Mouse (Mus musculus): ENCODE data around the gene Hoxb3. TPM values are rescaled to one million over a fixed set of nuclear protein-coding genes. Genes with fewer than 3 reads are reported as not detected.

Gene Hoxb3
- polyA plus RNA-seq, 1 experiment from 2014 or later, result 1.3 TPM

- 18% methylated on average over 12 of the region's 12 CpGs for WGBS
- H3K9ac ChIP-seq (ENCODE audit: low read depth, low read length), result peak overlapping the region; percentile 44; the same call in 1 of the 2 replicates
- no peak for DNase-seq (ENCODE audit: low spot score)
- H3K27me3 ChIP-seq (replicated peaks; ENCODE audit: control insufficient read depth, insufficient read depth, low read length), result peaks cover 98% of the 10 kb centered on the region
- no peaks in the 10 kb centered on the region for H3K36me3 ChIP-seq (ENCODE audit: control insufficient read depth, insufficient read depth, low read length)
- H3K9me3 ChIP-seq (ENCODE audit: control insufficient read depth, low read length), result no peaks in the 10 kb centered on the region
- H3K27ac ChIP-seq (ENCODE audit: low read depth, low read length), result peak overlapping the region; percentile 60; the same call in 1 of the 2 replicates
- H3K4me1 ChIP-seq (replicated peaks; ENCODE audit: control insufficient read depth, insufficient read depth, low read length), result peaks cover 4% of the 10 kb centered on the region; the same call in 1 of the 2 replicates
- H3K4me3 ChIP-seq (ENCODE audit: low read depth, low read length), result no peak overlapping the region; the same call in 1 of the 2 replicates
- ATAC-seq (replicated peaks; ENCODE audit: low FRiP score), result no peak
- H3K4me2 ChIP-seq, result peak overlapping the region; percentile 52
Measured at GRCm38 (mm10) chr11:96326705-96327104, 3.6 kb downstream of the Hoxb3 start.

GRCm38 (mm10) chr11:96327122-96327521 lies 4.0 kb downstream of the Hoxb3 start:
- no peak for DNase-seq (ENCODE audit: low spot score)
- peak overlapping the region; percentile 52 for H3K4me2 ChIP-seq
- no peak for ATAC-seq (replicated peaks; ENCODE audit: low FRiP score)
- peaks cover 98% of the 10 kb centered on the region for H3K27me3 ChIP-seq (replicated peaks; ENCODE audit: control insufficient read depth, insufficient read depth, low read length)
- H3K36me3 ChIP-seq (ENCODE audit: control insufficient read depth, insufficient read depth, low read length), result no peaks in the 10 kb centered on the region
- H3K27ac ChIP-seq (ENCODE audit: low read depth, low read length), result no peak overlapping the region
- no peaks in the 10 kb centered on the region for H3K9me3 ChIP-seq (ENCODE audit: control insufficient read depth, low read length)
- H3K9ac ChIP-seq (ENCODE audit: low read depth, low read length), result no peak overlapping the region
- peaks cover 4% of the 10 kb centered on the region; the same call in 1 of the 2 replicates for H3K4me1 ChIP-seq (replicated peaks; ENCODE audit: control insufficient read depth, insufficient read depth, low read length)
- no peak overlapping the region for H3K4me3 ChIP-seq (ENCODE audit: low read depth, low read length)
- 25% methylated on average over 7 of the region's 7 CpGs for WGBS

- ATAC-seq (replicated peaks; ENCODE audit: low FRiP score) (no peak), DNase-seq (ENCODE audit: low spot score) (no peak)
- peaks cover 98% of the 10 kb centered on the region for H3K27me3 ChIP-seq (replicated peaks; ENCODE audit: control insufficient read depth, insufficient read depth, low read length)
- H3K36me3 ChIP-seq (ENCODE audit: control insufficient read depth, insufficient read depth, low read length), result no peaks in the 10 kb centered on the region
- H3K27ac ChIP-seq (ENCODE audit: low read depth, low read length), result no peak overlapping the region
- peak overlapping the region; percentile 52 for H3K4me2 ChIP-seq
- no peaks in the 10 kb centered on the region for H3K9me3 ChIP-seq (ENCODE audit: control insufficient read depth, low read length)
- peaks cover 6% of the 10 kb centered on the region for H3K4me1 ChIP-seq (replicated peaks; ENCODE audit: control insufficient read depth, insufficient read depth, low read length)
- H3K9ac ChIP-seq (ENCODE audit: low read depth, low read length), result no peak overlapping the region
- 28% methylated on average over 5 of the region's 5 CpGs for WGBS
- no peak overlapping the region for H3K4me3 ChIP-seq (ENCODE audit: low read depth, low read length)
Measured at GRCm38 (mm10) chr11:96327750-96328149, 4.6 kb downstream of the Hoxb3 start.

GRCm38 (mm10) chr11:96328605-96329004 lies 5.5 kb downstream of the Hoxb3 start:
- H3K27me3 ChIP-seq (replicated peaks; ENCODE audit: control insufficient read depth, insufficient read depth, low read length), result peaks cover 98% of the 10 kb centered on the region
- H3K9ac ChIP-seq (ENCODE audit: low read depth, low read length), result no peak overlapping the region
- no peak for DNase-seq (ENCODE audit: low spot score)
- no peak overlapping the region for H3K4me2 ChIP-seq
- H3K9me3 ChIP-seq (ENCODE audit: control insufficient read depth, low read length), result no peaks in the 10 kb centered on the region
- H3K4me3 ChIP-seq (ENCODE audit: low read depth, low read length), result no peak overlapping the region
- H3K4me1 ChIP-seq (replicated peaks; ENCODE audit: control insufficient read depth, insufficient read depth, low read length), result peaks cover 9% of the 10 kb centered on the region
- no peaks in the 10 kb centered on the region for H3K36me3 ChIP-seq (ENCODE audit: control insufficient read depth, insufficient read depth, low read length)
- ATAC-seq (replicated peaks; ENCODE audit: low FRiP score), result no peak
- WGBS, result 29% methylated on average over 8 of the region's 8 CpGs
- H3K27ac ChIP-seq (ENCODE audit: low read depth, low read length), result peak overlapping the region; percentile 28

- peaks cover 17% of the 10 kb centered on the region for H3K4me1 ChIP-seq (replicated peaks; ENCODE audit: control insufficient read depth, insufficient read depth, low read length)
- H3K9ac ChIP-seq (ENCODE audit: low read depth, low read length), result peak overlapping the region; percentile 16; the same call in 1 of the 2 replicates
- H3K4me2 ChIP-seq, result peak overlapping the region; percentile 54
- H3K4me3 ChIP-seq (ENCODE audit: low read depth, low read length), result peak overlapping the region; percentile 37; the same call in 1 of the 2 replicates
- ATAC-seq (replicated peaks; ENCODE audit: low FRiP score) (no peak), DNase-seq (ENCODE audit: low spot score) (no peak)
- peak overlapping the region; percentile 64 for H3K27ac ChIP-seq (ENCODE audit: low read depth, low read length)
- no peaks in the 10 kb centered on the region for H3K9me3 ChIP-seq (ENCODE audit: control insufficient read depth, low read length)
- peaks cover 99% of the 10 kb centered on the region for H3K27me3 ChIP-seq (replicated peaks; ENCODE audit: control insufficient read depth, insufficient read depth, low read length)
- H3K36me3 ChIP-seq (ENCODE audit: control insufficient read depth, insufficient read depth, low read length), result no peaks in the 10 kb centered on the region
- 7% methylated on average over 8 of the region's 8 CpGs for WGBS
Measured at GRCm38 (mm10) chr11:96332105-96332504, 9.0 kb downstream of the Hoxb3 start.

GRCm38 (mm10) chr11:96332618-96333032 lies 9.5 kb downstream of the Hoxb3 start:
- 4% methylated on average over 35 of the region's 35 CpGs for WGBS
- Histone ChIP-seq H3K4me2 (peak overlapping the region; percentile 54), H3K27ac (ENCODE audit: low read depth, low read length) (peak overlapping the region; percentile 65), H3K9me3 (ENCODE audit: control insufficient read depth, low read length) (no peaks in the 10 kb centered on the region), H3K4me1 (replicated peaks; ENCODE audit: control insufficient read depth, insufficient read depth, low read length) (peaks cover 17% of the 10 kb centered on the region), H3K27me3 (replicated peaks; ENCODE audit: control insufficient read depth, insufficient read depth, low read length) (peaks cover 99% of the 10 kb centered on the region), H3K36me3 (ENCODE audit: control insufficient read depth, insufficient read depth, low read length) (no peaks in the 10 kb centered on the region), H3K9ac (ENCODE audit: low read depth, low read length) (peak overlapping the region; percentile 39), H3K4me3 (ENCODE audit: low read depth, low read length) (peak overlapping the region; percentile 37)
- DNase-seq (ENCODE audit: low spot score) (no peak), ATAC-seq (replicated peaks; ENCODE audit: low FRiP score) (no peak)

GRCm38 (mm10) chr11:96333241-96334001 lies 10.3 kb downstream of the Hoxb3 start:
- 31% methylated on average over 17 of the region's 17 CpGs for WGBS
- ATAC-seq (replicated peaks; ENCODE audit: low FRiP score), result no peak
- H3K4me1 ChIP-seq (replicated peaks; ENCODE audit: control insufficient read depth, insufficient read depth, low read length), result peaks cover 17% of the 10 kb centered on the region
- H3K27me3 ChIP-seq (replicated peaks; ENCODE audit: control insufficient read depth, insufficient read depth, low read length), result peaks cover 99% of the 10 kb centered on the region
- no peaks in the 10 kb centered on the region for H3K9me3 ChIP-seq (ENCODE audit: control insufficient read depth, low read length)
- H3K4me3 ChIP-seq (ENCODE audit: low read depth, low read length), result peak overlapping the region; percentile 37
- H3K27ac ChIP-seq (ENCODE audit: low read depth, low read length), result peak overlapping the region; percentile 65
- H3K4me2 ChIP-seq, result peak overlapping the region; percentile 54
- peak overlapping the region; percentile 39 for H3K9ac ChIP-seq (ENCODE audit: low read depth, low read length)
- no peak for DNase-seq (ENCODE audit: low spot score)
- H3K36me3 ChIP-seq (ENCODE audit: control insufficient read depth, insufficient read depth, low read length), result no peaks in the 10 kb centered on the region

GRCm38 (mm10) chr11:96334002-96334364 lies 10.9 kb downstream of the Hoxb3 start:
- no peak for DNase-seq (ENCODE audit: low spot score)
- peak overlapping the region; percentile 37; the same call in 1 of the 2 replicates for H3K4me3 ChIP-seq (ENCODE audit: low read depth, low read length)
- 28% methylated on average over 2 of the region's 2 CpGs for WGBS

More at GRCm38 (mm10) chr11:96334002-96334364, 10.9 kb downstream of the Hoxb3 start:
- H3K27me3 ChIP-seq (replicated peaks; ENCODE audit: control insufficient read depth, insufficient read depth, low read length), result peaks cover 99% of the 10 kb centered on the region
- peak overlapping the region; percentile 65; the same call in 1 of the 2 replicates for H3K27ac ChIP-seq (ENCODE audit: low read depth, low read length)
- ATAC-seq (replicated peaks; ENCODE audit: low FRiP score), result no peak
- no peaks in the 10 kb centered on the region for H3K36me3 ChIP-seq (ENCODE audit: control insufficient read depth, insufficient read depth, low read length)
- peak overlapping the region; percentile 54 for H3K4me2 ChIP-seq
- H3K9me3 ChIP-seq (ENCODE audit: control insufficient read depth, low read length), result no peaks in the 10 kb centered on the region
- H3K9ac ChIP-seq (ENCODE audit: low read depth, low read length), result peak overlapping the region; percentile 10; the same call in 1 of the 2 replicates
- peaks cover 22% of the 10 kb centered on the region for H3K4me1 ChIP-seq (replicated peaks; ENCODE audit: control insufficient read depth, insufficient read depth, low read length)
